Mouse (Mus musculus) embryonic facial prominence, embryonic 15.5 days (tissue): ENCODE results near the gene Ifngr2. TPM values are rescaled to one million over a fixed set of nuclear protein-coding genes. Genes with fewer than 3 reads are reported as not detected.

Experiments used
- ATAC-seq: fragments of 200-750 bp; cut with Nextera tagmentation; 2 replicates; pipeline ENCODE4 v1.8.0; 2017; ENCODE audit warnings: low read depth, moderate TSS enrichment; ENCODE audit not compliant: insufficient number of reproducible peaks, low FRiP score, low TSS enrichment
- H3K27ac ChIP-seq: fragments of 300-500 bp; sonication (generic); replicated peaks from 2 replicates; pipeline ENCODE4 v1.5.1; 2015; ENCODE audit warnings: mild to moderate bottlenecking, inconsistent platforms
- H3K27me3 ChIP-seq: fragments of 300-500 bp; sonication (generic); 2 replicates; pipeline ENCODE4 v1.6.1; 2015; ENCODE audit warnings: inconsistent platforms
- H3K36me3 ChIP-seq: fragments of 300-500 bp; sonication (generic); 2 replicates; pipeline ENCODE4 v1.6.1; 2015; ENCODE audit warnings: mild to moderate bottlenecking, inconsistent platforms
- H3K4me1 ChIP-seq: fragments of 300-500 bp; sonication (generic); 2 replicates; pipeline ENCODE4 v1.6.1; 2015; ENCODE audit warnings: inconsistent platforms
- H3K4me2 ChIP-seq: fragments of 300-500 bp; sonication (generic); replicated peaks from 2 replicates; pipeline ENCODE4 v1.6.1; 2015; ENCODE audit warnings: mild to moderate bottlenecking, inconsistent platforms
- H3K4me3 ChIP-seq: fragments of 300-500 bp; sonication (generic); replicated peaks from 2 replicates; pipeline ENCODE4 v1.5.1; 2015; ENCODE audit warnings: mild to moderate bottlenecking, inconsistent platforms
- H3K9ac ChIP-seq: fragments of 300-500 bp; sonication (generic); 2 replicates; pipeline ENCODE4 v1.6.1; 2015; ENCODE audit warnings: inconsistent platforms
- H3K9me3 ChIP-seq: fragments of 300-500 bp; sonication (generic); replicated peaks from 2 replicates; pipeline ENCODE4 v1.6.1; 2016; ENCODE audit warnings: inconsistent platforms
- WGBS: fragments of 180-500 bp; shearing (Covaris S2); methylation state at CpG from one replicate; pipeline ENCODE4 v1.1.7; 2015; 5-methylcytosine and 5-hydroxymethylcytosine counted together
- microRNA-seq: library from miRNA; unstranded; fragments of <30 nt; microRNA quantifications from one replicate; pipeline ENCODE4, GENCODE M21; 2016; ENCODE audit warnings: borderline number of aligned reads
- polyA plus RNA-seq: library from polyadenylated mRNA; unstranded; fragments of >200 nt; fragmentation: Nextera tagmentation; extraction: Ambion mirVana; gene quantifications from 2 replicates; pipeline ENCODE4 v1.2.1, GENCODE M21; 2015

Ifngr2 gene
- polyA plus RNA-seq, 1 experiment from 2014 or later, result 58.8 TPM

DNA sequence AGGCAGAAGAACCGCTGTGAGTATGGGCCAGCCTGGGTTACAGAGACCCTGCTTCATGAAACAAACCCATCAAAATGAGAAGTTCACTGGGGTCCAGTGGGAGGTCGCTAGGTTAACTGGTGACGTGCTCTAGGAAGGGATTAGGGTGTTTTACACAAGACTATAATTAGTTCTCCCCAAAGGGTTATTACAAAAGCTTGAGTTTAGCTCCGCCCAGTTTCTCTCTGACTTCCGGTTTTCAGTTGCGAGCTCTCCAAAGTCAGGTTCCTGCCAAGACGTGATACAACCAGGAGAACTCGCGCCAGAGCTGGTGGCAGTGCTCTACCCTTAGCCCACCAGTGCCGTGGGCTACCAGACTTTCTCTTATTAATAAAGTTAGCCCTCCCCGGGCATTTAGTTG is 64.4 kb downstream of the Ifngr2 start:
- H3K4me3 ChIP-seq, result no peak overlapping the region
- no peaks in the 10 kb centered on the region for H3K4me1 ChIP-seq
- ATAC-seq, result no peak
- no peaks in the 10 kb centered on the region for H3K27me3 ChIP-seq
- H3K9me3 ChIP-seq, result no peaks in the 10 kb centered on the region
- WGBS, result 59% methylated on average over 11 of the region's 11 CpGs
- no peak overlapping the region for H3K27ac ChIP-seq
- H3K4me2 ChIP-seq, result no peak overlapping the region
- no peaks in the 10 kb centered on the region for H3K36me3 ChIP-seq
- no peak overlapping the region for H3K9ac ChIP-seq

DNA sequence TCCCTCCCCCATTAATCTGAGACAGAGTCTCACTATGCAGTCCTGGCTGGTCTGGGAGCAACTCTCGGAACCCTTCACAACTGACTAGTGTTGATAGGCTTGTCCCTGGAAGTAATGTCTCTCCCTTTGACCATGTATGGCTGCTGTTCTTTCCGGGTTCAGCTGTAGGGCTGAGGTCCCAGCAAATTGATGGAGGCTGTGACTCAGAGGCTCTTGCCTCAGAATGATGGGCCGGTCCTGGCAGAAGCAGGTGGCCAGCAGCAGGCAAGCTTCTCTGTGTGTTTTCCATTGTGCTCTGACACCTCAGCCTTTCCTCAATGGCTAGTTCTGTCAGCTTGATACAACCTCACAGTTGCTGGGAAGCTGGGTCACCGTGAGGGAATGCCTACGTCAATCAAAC is 65.7 kb downstream of the Ifngr2 start:
- no peak overlapping the region for H3K9ac ChIP-seq
- no peak overlapping the region for H3K27ac ChIP-seq
- no peaks in the 10 kb centered on the region for H3K4me1 ChIP-seq
- no peaks in the 10 kb centered on the region for H3K9me3 ChIP-seq
- H3K27me3 ChIP-seq, result no peaks in the 10 kb centered on the region
- H3K36me3 ChIP-seq, result no peaks in the 10 kb centered on the region
- H3K4me3 ChIP-seq, result no peak overlapping the region
- no peak for ATAC-seq
- H3K4me2 ChIP-seq, result no peak overlapping the region
- whole genome bisulfite sequencing, result 76% methylated on average over 5 of the region's 5 CpGs

DNA sequence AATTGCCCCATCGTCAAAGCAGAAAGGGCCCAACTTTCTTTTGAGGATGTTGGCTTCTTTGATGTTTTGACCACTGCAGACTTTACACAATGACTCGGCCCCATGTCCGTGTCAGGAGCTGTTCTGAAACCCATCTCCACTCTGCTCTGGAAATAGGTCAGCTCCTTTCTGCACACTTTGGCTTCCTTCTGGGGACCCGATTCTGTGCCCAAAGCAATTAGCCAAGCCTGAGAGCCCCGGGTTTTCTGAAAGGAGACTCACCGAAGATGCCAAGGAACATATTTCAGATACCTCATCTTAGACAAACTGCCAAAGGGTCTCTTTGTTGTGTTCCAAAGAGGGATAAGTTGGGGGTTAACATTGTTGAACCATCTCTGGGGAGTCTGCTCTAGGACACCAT is 67.7 kb downstream of the Ifngr2 start:
- Histone ChIP-seq H3K4me1 (0 out of 2 replicates have a peak, but pooled peaks cover 5% of the 10 kb centered on the region), H3K27me3 (no peaks in the 10 kb centered on the region), H3K9me3 (no peaks in the 10 kb centered on the region), H3K9ac (no peak overlapping the region), H3K27ac (no peak overlapping the region), H3K36me3 (no peaks in the 10 kb centered on the region), H3K4me3 (no peak overlapping the region), H3K4me2 (no peak overlapping the region)
- 80% methylated on average over 6 of the region's 6 CpGs for WGBS
- no peak for ATAC-seq

Small RNAs within 50 kb of the gene (microRNA-seq; reads per million reads assigned to microRNA genes)
- gene Mir6367, result not detected

Other genes starting within 250 kb of the Ifngr2 start
- gene Ifnar2, start 174.3 kb upstream of the Ifngr2 start, polyA plus RNA-seq, result 60.4 and 61.7 TPM in 2 replicates
- gene Gm21970, start 155.4 kb upstream of the Ifngr2 start, polyA plus RNA-seq, result not detected in 2 replicates
- 33.3 and 37.0 TPM in 2 replicates for gene Il10rb, start 140.9 kb upstream of the Ifngr2 start, polyA plus RNA-seq
- gene Ifnar1, start 61.8 kb upstream of the Ifngr2 start, polyA plus RNA-seq, result 57.1 and 57.4 TPM in 2 replicates
- gene Tmem50b, start 50.7 kb downstream of the Ifngr2 start, polyA plus RNA-seq, result 44.4 and 50.9 TPM in 2 replicates
- gene Dnajc28, start 72.0 kb downstream of the Ifngr2 start, polyA plus RNA-seq, result 3.7 TPM in 2 replicates
- gene Gart, start 99.9 kb downstream of the Ifngr2 start, polyA plus RNA-seq, result 96.7 and 97.1 TPM in 2 replicates
- gene Son, start 100.4 kb downstream of the Ifngr2 start, polyA plus RNA-seq, result 125 and 135 TPM in 2 replicates
- 18.2 and 19.0 TPM in 2 replicates for gene Donson, start 141.7 kb downstream of the Ifngr2 start, polyA plus RNA-seq
- gene Cryzl1, start 181.9 kb downstream of the Ifngr2 start, polyA plus RNA-seq, result 71.1 and 75.7 TPM in 2 replicates
- 23.3 and 26.7 TPM in 2 replicates for gene Itsn1, start 182.2 kb downstream of the Ifngr2 start, polyA plus RNA-seq